Mouse (Mus musculus) heart, embryonic 12.5 days (tissue): ENCODE measurements around the gene Tmem135. TPM values are rescaled to one million over a fixed set of nuclear protein-coding genes. Genes with fewer than 3 reads are reported as not detected.
A peak's percentile ranks its signal among the peaks of the same experiment; 100 is the strongest.

ENCODE experiments used
- ATAC-seq: fragments of 200-750 bp; cut with Nextera tagmentation; 2 replicates; pipeline ENCODE4 v1.8.0; 2017; ENCODE audit warnings: moderate TSS enrichment, moderate library complexity; ENCODE audit not compliant: insufficient number of reproducible peaks, low FRiP score
- H3K27ac ChIP-seq: fragments of 300-500 bp; sonication (generic); 2 replicates; pipeline ENCODE4 v1.5.1; 2016; ENCODE audit warnings: mild to moderate bottlenecking, moderate library complexity; ENCODE audit not compliant: poor library complexity, severe bottlenecking
- H3K27me3 ChIP-seq: fragments of 300-500 bp; sonication (generic); replicated peaks from 2 replicates; pipeline ENCODE4 v1.6.1; 2016; ENCODE audit warnings: mild to moderate bottlenecking, moderate library complexity
- H3K36me3 ChIP-seq: fragments of 300-500 bp; sonication (generic); 2 replicates; pipeline ENCODE4 v1.6.1; 2016; ENCODE audit warnings: mild to moderate bottlenecking, moderate library complexity
- H3K4me1 ChIP-seq: fragments of 300-500 bp; sonication (generic); replicated peaks from 2 replicates; pipeline ENCODE4 v1.6.1; 2016; ENCODE audit warnings: mild to moderate bottlenecking
- H3K4me2 ChIP-seq: fragments of 300-500 bp; sonication (generic); 2 replicates; pipeline ENCODE4 v1.6.1; 2016; ENCODE audit warnings: mild to moderate bottlenecking, moderate library complexity
- H3K4me3 ChIP-seq: fragments of 300-500 bp; sonication (generic); 2 replicates; pipeline ENCODE4 v1.5.1; 2016; ENCODE audit warnings: mild to moderate bottlenecking
- H3K9ac ChIP-seq: fragments of 300-500 bp; sonication (generic); 2 replicates; pipeline ENCODE4 v1.6.1; 2016; ENCODE audit warnings: mild to moderate bottlenecking, moderate library complexity
- H3K9me3 ChIP-seq: fragments of 300-500 bp; sonication (generic); replicated peaks from 2 replicates; pipeline ENCODE4 v1.6.1; 2016; ENCODE audit warnings: mild to moderate bottlenecking, moderate library complexity
- WGBS: fragments of 180-500 bp; shearing (Covaris S2); methylation state at CpG from one replicate; pipeline ENCODE4 v1.1.7; 2016; 5-methylcytosine and 5-hydroxymethylcytosine counted together
- microRNA-seq: library from miRNA; unstranded; fragments of <30 nt; microRNA quantifications from one replicate; pipeline ENCODE4, GENCODE M21; 2017
- polyA plus RNA-seq: library from polyadenylated mRNA; unstranded; fragments of >200 nt; fragmentation: Nextera tagmentation; extraction: Ambion mirVana; gene quantifications from 2 replicates; pipeline ENCODE4 v1.2.1, GENCODE M21; 2016

Tmem135 gene
- polyA plus RNA-seq, 1 experiment from 2014 or later, result 31.2 TPM

- H3K4me3 ChIP-seq, result no peak overlapping the region
- no peaks in the 10 kb centered on the region for H3K9me3 ChIP-seq
- WGBS, result 74% methylated on average over 6 of the region's 6 CpGs
- H3K27ac ChIP-seq, result no peak overlapping the region
- H3K9ac ChIP-seq, result no peak overlapping the region
- peaks cover 4% of the 10 kb centered on the region for H3K4me1 ChIP-seq
- H3K27me3 ChIP-seq, result no peaks in the 10 kb centered on the region
- no peak for ATAC-seq
- peaks cover 28% of the 10 kb centered on the region for H3K36me3 ChIP-seq
- H3K4me2 ChIP-seq, result no peak overlapping the region
Observed at GRCm38 (mm10) chr7:89151345-89151744, 252.7 kb downstream of the Tmem135 start.

- Histone ChIP-seq H3K9ac (no peak overlapping the region), H3K9me3 (no peaks in the 10 kb centered on the region), H3K4me2 (no peak overlapping the region), H3K36me3 (peaks cover 39% of the 10 kb centered on the region), H3K4me3 (no peak overlapping the region), H3K27ac (no peak overlapping the region), H3K4me1 (no peaks in the 10 kb centered on the region), H3K27me3 (no peaks in the 10 kb centered on the region)
- no peak for ATAC-seq
- 81% methylated on average over 5 of the region's 5 CpGs for WGBS
Observed at GRCm38 (mm10) chr7:89140640-89141300, 263.3 kb downstream of the Tmem135 start.

- Histone ChIP-seq H3K9ac (no peak overlapping the region), H3K27ac (no peak overlapping the region), H3K4me3 (no peak overlapping the region), H3K4me2 (no peak overlapping the region), H3K27me3 (no peaks in the 10 kb centered on the region), H3K9me3 (no peaks in the 10 kb centered on the region), H3K36me3 (peaks cover 12% of the 10 kb centered on the region; the same call in 1 of the 2 replicates), H3K4me1 (no peaks in the 10 kb centered on the region)
- ATAC-seq, result no peak
- WGBS, result 69% methylated on average over 5 of the region's 5 CpGs
Observed at GRCm38 (mm10) chr7:89134884-89135511, 269.0 kb downstream of the Tmem135 start.

DNA sequence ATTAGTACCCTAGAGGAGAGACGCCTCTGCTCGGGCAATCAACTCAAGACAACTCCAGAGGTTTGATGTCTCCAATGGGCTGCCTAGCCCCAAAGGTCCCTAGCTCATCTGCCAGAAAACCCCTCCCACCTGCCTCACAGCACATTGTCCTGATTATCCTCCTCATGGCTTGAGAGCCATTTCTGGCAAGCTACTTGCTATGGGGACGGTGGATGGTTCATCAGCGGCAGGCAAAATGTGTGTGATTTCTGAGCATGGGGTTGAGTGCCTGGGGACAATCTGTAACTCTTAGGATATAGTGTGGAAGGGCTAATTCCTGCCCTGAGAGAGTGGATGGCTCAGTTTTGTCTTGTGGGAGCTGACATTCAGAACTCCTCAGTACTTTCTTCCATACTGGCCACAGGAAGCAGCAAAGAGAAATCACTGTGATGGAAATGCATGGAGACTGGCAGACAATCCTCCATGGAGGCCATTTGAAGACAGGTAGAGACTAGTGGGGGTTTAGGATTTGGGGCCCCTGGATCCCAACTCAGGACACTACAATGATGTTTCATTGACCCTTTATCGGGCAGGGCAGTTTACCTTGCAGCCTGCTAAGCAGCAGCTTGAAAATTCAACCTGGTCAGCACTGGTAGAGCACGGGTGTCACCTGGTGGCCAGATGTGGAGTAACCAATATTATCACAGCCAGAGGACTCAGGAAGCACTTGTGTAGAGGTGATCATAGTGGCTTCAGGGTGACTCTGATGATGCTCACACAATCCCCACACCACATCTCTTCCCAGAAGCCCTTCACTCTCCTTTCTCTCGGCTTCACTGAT, 277.7 kb downstream of the Tmem135 start:
- Histone ChIP-seq H3K27ac (no peak overlapping the region), H3K4me3 (no peak overlapping the region), H3K36me3 (no peaks in the 10 kb centered on the region), H3K4me1 (no peaks in the 10 kb centered on the region), H3K9me3 (no peaks in the 10 kb centered on the region), H3K4me2 (no peak overlapping the region), H3K9ac (no peak overlapping the region), H3K27me3 (no peaks in the 10 kb centered on the region)
- 56% methylated on average over 7 of the region's 7 CpGs for WGBS
- ATAC-seq, result peak; percentile 55; the same call in 1 of the 2 replicates

DNA sequence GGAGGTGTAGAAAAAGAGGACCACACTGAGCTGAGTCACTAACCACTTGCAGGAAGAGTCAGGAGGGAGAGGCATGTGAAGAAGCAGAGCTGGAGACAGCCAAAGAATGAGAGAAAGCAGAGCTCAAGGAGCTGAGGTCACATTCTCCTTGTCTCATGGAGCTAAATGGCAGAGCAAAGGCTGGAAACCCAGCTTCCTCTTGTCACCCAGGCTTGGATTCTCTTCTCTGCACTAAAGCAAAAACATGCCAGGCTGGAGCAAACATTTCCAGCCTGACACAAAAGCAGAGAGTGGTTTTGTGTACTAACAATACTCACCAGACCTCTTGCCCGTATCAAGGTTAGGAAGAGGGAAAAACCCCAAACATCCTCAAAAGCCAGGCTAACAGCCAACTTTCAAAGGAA, 287.8 kb downstream of the Tmem135 start:
- no peaks in the 10 kb centered on the region for H3K27me3 ChIP-seq
- H3K9ac ChIP-seq, result no peak overlapping the region
- WGBS, result 42% methylated on average over 1 of the region's 1 CpGs
- H3K27ac ChIP-seq, result peak overlapping the region; percentile 71
- no peaks in the 10 kb centered on the region for H3K36me3 ChIP-seq
- no peak overlapping the region for H3K4me3 ChIP-seq
- no peaks in the 10 kb centered on the region for H3K9me3 ChIP-seq
- no peaks in the 10 kb centered on the region for H3K4me1 ChIP-seq
- ATAC-seq, result peak; percentile 79
- H3K4me2 ChIP-seq, result no peak overlapping the region

DNA sequence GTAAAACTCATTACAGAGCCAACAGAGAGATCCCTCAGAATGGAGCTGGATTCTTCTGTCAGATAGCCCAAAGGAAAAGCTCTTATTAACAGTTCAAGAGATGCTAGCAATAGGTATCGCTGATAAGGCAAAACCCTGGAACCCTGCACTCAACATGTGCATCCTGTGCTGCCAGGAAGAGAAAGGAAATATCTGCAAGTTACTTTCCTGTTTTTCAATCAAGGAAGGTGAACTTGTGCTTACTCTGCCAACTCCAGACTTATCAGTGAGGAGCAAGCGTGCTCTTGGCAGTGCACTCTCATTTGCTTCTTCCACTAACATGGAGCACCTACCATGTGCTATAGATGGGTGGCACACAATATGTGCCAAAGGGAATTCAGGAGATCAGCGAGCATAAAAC, 288.4 kb downstream of the Tmem135 start:
- H3K4me3 ChIP-seq, result no peak overlapping the region
- peak; percentile 80; the same call in 1 of the 2 replicates for ATAC-seq
- no peak overlapping the region for H3K9ac ChIP-seq
- no peaks in the 10 kb centered on the region for H3K27me3 ChIP-seq
- no peak overlapping the region for H3K4me2 ChIP-seq
- no peaks in the 10 kb centered on the region for H3K9me3 ChIP-seq
- H3K27ac ChIP-seq, result peak overlapping the region; percentile 71
- H3K4me1 ChIP-seq, result no peaks in the 10 kb centered on the region
- H3K36me3 ChIP-seq, result no peaks in the 10 kb centered on the region
- 58% methylated on average over 3 of the region's 3 CpGs for WGBS

DNA sequence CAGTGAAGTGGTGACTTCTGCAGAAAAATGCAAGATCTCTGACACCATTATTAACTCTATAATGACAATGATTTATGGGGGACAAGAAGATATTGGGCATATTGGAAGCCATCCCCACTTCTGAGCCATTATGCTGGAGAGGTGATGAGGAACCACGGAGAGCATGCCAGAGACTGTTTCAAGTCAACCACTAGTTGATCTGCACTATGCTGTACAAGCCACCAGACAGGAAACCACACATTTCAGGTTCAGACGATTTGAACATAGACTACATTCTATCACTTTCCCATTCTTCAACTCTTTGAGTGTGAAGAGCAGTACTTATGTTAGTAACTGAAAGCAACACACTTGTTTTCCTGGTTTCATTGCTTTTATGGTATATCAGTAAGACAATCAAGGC, 297.6 kb downstream of the Tmem135 start:
- Histone ChIP-seq H3K4me1 (no peaks in the 10 kb centered on the region), H3K9me3 (no peaks in the 10 kb centered on the region), H3K36me3 (no peaks in the 10 kb centered on the region), H3K9ac (no peak overlapping the region), H3K4me3 (no peak overlapping the region), H3K27ac (no peak overlapping the region), H3K4me2 (no peak overlapping the region), H3K27me3 (no peaks in the 10 kb centered on the region)
- WGBS, result 67% methylated on average over 2 of the region's 2 CpGs
- no peak for ATAC-seq

GRCm38 (mm10) chr7:89099756-89100155, 304.3 kb downstream of the Tmem135 start:
- 85% methylated on average over 4 of the region's 4 CpGs for WGBS
- no peak overlapping the region for H3K27ac ChIP-seq
- H3K36me3 ChIP-seq, result no peaks in the 10 kb centered on the region
- H3K9ac ChIP-seq, result no peak overlapping the region
- H3K4me3 ChIP-seq, result no peak overlapping the region
- no peaks in the 10 kb centered on the region for H3K4me1 ChIP-seq
- H3K4me2 ChIP-seq, result no peak overlapping the region
- no peaks in the 10 kb centered on the region for H3K27me3 ChIP-seq
- no peak for ATAC-seq
- H3K9me3 ChIP-seq, result no peaks in the 10 kb centered on the region

Small RNA genes lying within 50 kb of the gene (microRNA-seq; reads per million reads assigned to microRNA genes)
- gene Gm22171 (not detected), gene Gm24659 (not detected)

Other genes starting within 250 kb of the Tmem135 start
- 10.5 and 11.0 TPM in 2 replicates for gene Fzd4, start 133 bp upstream of the Tmem135 start, polyA plus RNA-seq
- gene Prss23, start 123.0 kb upstream of the Tmem135 start, polyA plus RNA-seq, result 33.5 and 34.9 TPM in 2 replicates
- 2.7 and 3.8 TPM in 2 replicates for gene Me3, start 228.2 kb upstream of the Tmem135 start, polyA plus RNA-seq